In the genomic region with DNA sequence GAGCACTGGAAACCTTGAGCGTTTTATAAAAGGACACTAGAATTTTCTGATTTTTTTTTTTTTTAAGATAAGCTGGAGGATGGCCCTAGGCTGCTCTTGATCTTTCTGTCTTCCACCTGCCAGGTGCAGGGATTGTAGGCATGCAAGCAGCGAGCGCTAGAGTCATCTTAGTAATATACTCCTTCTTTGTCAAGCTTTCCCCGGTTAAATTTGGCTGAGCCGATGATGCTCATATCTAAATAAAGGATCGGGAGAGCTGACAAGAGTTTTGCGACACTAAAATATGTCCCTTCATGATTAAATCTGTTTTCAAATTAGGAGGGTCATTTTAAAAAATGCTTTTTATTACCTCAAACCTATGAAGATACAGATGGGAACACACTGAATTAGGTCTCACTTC, we compare ENCODE assay signal across 29 mouse cellular contexts.
A peak's percentile ranks its signal among the peaks of the same experiment; 100 is the strongest.
DNase-seq lines count a peak whose midpoint lies in the region; ATAC-seq and TF ChIP-seq lines count a peak whose summit lies in the region.
"Had no signal": no experiment of that assay in that cellular context is flagged by ENCODE, and none has a peak within 500 bp of the region (broad histone marks: within the 10 kb centered on the region; RNA-seq: fewer than 3 reads in every experiment).

No protein-coding gene starts in this region.

- H3ac ChIP-seq in myocyte (ENCODE audit: control insufficient read depth, insufficient read length), result no peak overlapping the region

- no peaks in the 10 kb centered on the region for H3K9me3 ChIP-seq in forebrain, postnatal 0 days (ENCODE audit: low read length)
- H3K9me3 ChIP-seq in forebrain, embryonic 15.5 days, result no peaks in the 10 kb centered on the region
- no peaks in the 10 kb centered on the region for H3K9me3 ChIP-seq in heart, embryonic 13.5 days
- H3K9me3 ChIP-seq: embryonic facial prominence, embryonic 12.5 days; hindbrain, embryonic 13.5 days; neural tube, embryonic 15.5 days had no signal

- 75% methylated on average over 7 of the region's 7 CpGs for WGBS in forebrain, postnatal 0 days
- WGBS in forebrain, embryonic 15.5 days, result 93% methylated on average over 7 of the region's 7 CpGs
- WGBS in heart, embryonic 13.5 days, result 88% methylated on average over 7 of the region's 7 CpGs

- no peak overlapping the region for H3K4me2 ChIP-seq in forebrain, postnatal 0 days (ENCODE audit: low read depth)
- H3K4me2 ChIP-seq in forebrain, embryonic 15.5 days (replicated peaks), result no peak overlapping the region
- no peak overlapping the region for H3K4me2 ChIP-seq in heart, embryonic 13.5 days
- H3K4me2 ChIP-seq in myocyte (ENCODE audit: low read depth), result peak overlapping the region; percentile 65
- H3K4me2 ChIP-seq: embryonic facial prominence, embryonic 12.5 days; heart, embryonic 12.5 days; hindbrain, embryonic 13.5 days; lung, embryonic 14.5 days; neural tube, embryonic 15.5 days had no signal

- ATAC-seq in forebrain, postnatal 0 days, result no peak
- ATAC-seq in forebrain, embryonic 15.5 days (replicated peaks), result no peak
- no peak for ATAC-seq in heart, embryonic 13.5 days (ENCODE audit: extremely low read depth, insufficient number of reproducible peaks, low FRiP score, low TSS enrichment)
- ATAC-seq: activated CD4-positive, CD25-positive, alpha-beta regulatory T cell, adult 4 months; forebrain, embryonic 14.5 days; intestine, embryonic 16.5 days had no signal

- TF ChIP-seq POLR2A in myocyte (IDR thresholded peaks at IDR 0.05; ENCODE audit: insufficient read length, low read depth), result no peak

- no peak overlapping the region for H3K27ac ChIP-seq in forebrain, postnatal 0 days (ENCODE audit: low read depth, low read length)
- H3K27ac ChIP-seq in forebrain, embryonic 15.5 days (replicated peaks), result no peak overlapping the region
- H3K27ac ChIP-seq in heart, embryonic 13.5 days (replicated peaks), result peak overlapping the region; percentile 90; the same call in 1 of the 2 replicates
- peak overlapping the region; percentile 92 for H3K27ac ChIP-seq in left cerebral cortex, adult 2 months
- H3K27ac ChIP-seq: embryonic facial prominence, embryonic 12.5 days; hindbrain, embryonic 13.5 days; kidney, postnatal 0 days; liver, embryonic 14.5 days; neural tube, embryonic 15.5 days had no signal

- H3K9ac ChIP-seq in forebrain, postnatal 0 days, result 0 out of 2 replicates have a peak overlapping the region, but pooled peaks have one; percentile 6
- H3K9ac ChIP-seq in forebrain, embryonic 15.5 days (replicated peaks), result no peak overlapping the region
- 0 out of 2 replicates have a peak overlapping the region, but pooled peaks have one; percentile 21 for H3K9ac ChIP-seq in heart, embryonic 13.5 days
- H3K9ac ChIP-seq: embryonic facial prominence, embryonic 12.5 days; heart, embryonic 12.5 days; hindbrain, embryonic 13.5 days; liver, embryonic 14.5 days; lung, embryonic 14.5 days; neural tube, embryonic 15.5 days had no signal

- no peak overlapping the region for H3K4me3 ChIP-seq in forebrain, postnatal 0 days (ENCODE audit: low read depth, low read length)
- no peak overlapping the region for H3K4me3 ChIP-seq in forebrain, embryonic 15.5 days
- no peak overlapping the region for H3K4me3 ChIP-seq in heart, embryonic 13.5 days
- peak overlapping the region; percentile 16; the same call in 1 of the 2 replicates for H3K4me3 ChIP-seq in left cerebral cortex, adult 2 months
- H3K4me3 ChIP-seq in myocyte, result no peak overlapping the region
- H3K4me3 ChIP-seq: embryonic facial prominence, embryonic 12.5 days; heart, embryonic 12.5 days; hindbrain, embryonic 13.5 days; neural tube, embryonic 15.5 days had no signal

- H3K79me2 ChIP-seq in myocyte (ENCODE audit: control insufficient read depth, insufficient read depth), result peaks cover 84% of the 10 kb centered on the region

- H3K36me3 ChIP-seq in forebrain, postnatal 0 days (ENCODE audit: insufficient read depth), result no peaks in the 10 kb centered on the region
- H3K36me3 ChIP-seq in forebrain, embryonic 15.5 days, result no peaks in the 10 kb centered on the region
- no peaks in the 10 kb centered on the region for H3K36me3 ChIP-seq in heart, embryonic 13.5 days
- H3K36me3 ChIP-seq in myocyte (ENCODE audit: control insufficient read depth, insufficient read depth), result no peaks in the 10 kb centered on the region
- H3K36me3 ChIP-seq: embryonic facial prominence, embryonic 12.5 days; heart, embryonic 12.5 days; hindbrain, embryonic 13.5 days; neural tube, embryonic 15.5 days had no signal

- TF ChIP-seq CTCF in forebrain, postnatal 0 days (IDR thresholded peaks at IDR 0.05; ENCODE audit: low read depth), result no peak
- no peak; the same call in 1 of the 2 replicates for TF ChIP-seq CTCF in left cerebral cortex, adult 2 months (IDR thresholded peaks at IDR 0.05)

- no peaks in the 10 kb centered on the region for H3K4me1 ChIP-seq in forebrain, postnatal 0 days (ENCODE audit: insufficient read depth)
- no peaks in the 10 kb centered on the region for H3K4me1 ChIP-seq in forebrain, embryonic 15.5 days
- peaks cover 60% of the 10 kb centered on the region for H3K4me1 ChIP-seq in heart, embryonic 13.5 days

- H3K27me3 ChIP-seq in forebrain, postnatal 0 days (ENCODE audit: insufficient read depth, low read length), result no peaks in the 10 kb centered on the region
- no peaks in the 10 kb centered on the region for H3K27me3 ChIP-seq in forebrain, embryonic 15.5 days
- H3K27me3 ChIP-seq in heart, embryonic 13.5 days (replicated peaks), result no peaks in the 10 kb centered on the region
- no peaks in the 10 kb centered on the region for H3K27me3 ChIP-seq in myocyte (ENCODE audit: control insufficient read depth, insufficient read depth, insufficient read length)
- H3K27me3 ChIP-seq: CH12.LX; heart, embryonic 12.5 days; hindbrain, embryonic 13.5 days; neural tube, embryonic 15.5 days had no signal

- DNase-seq in forebrain, postnatal 0 days, result peak; percentile 21
- no peak for DNase-seq in heart, adult 8-10 months (ENCODE audit: low spot score)
- DNase-seq in left cerebral cortex, adult 2 months (ENCODE audit: extremely low spot score in 1 of 2, low spot score in 2 of 2), result no peak
- DNase-seq in left cerebral cortex, adult 11 months (ENCODE audit: low spot score), result no peak
- DNase-seq in urinary bladder, postnatal 25 days (ENCODE audit: low spot score), result no peak
- DNase-seq: adrenal gland, adult 2 months; cerebellum, adult 8-10 months; cerebellum, postnatal 25 days; gastrocnemius, postnatal 25 days; kidney, adult 8-10 months; liver; lung, embryonic 14.5 days; lung, postnatal 14 days; midbrain, embryonic 14.5 days; right cerebral cortex, postnatal 4 days; thymus, postnatal 4 days had no signal

- intact Hi-C loops in left cerebral cortex, adult 2 months (cut with DNase I), result loop anchor here (2.0 kb wide), 1 partner anchor 69 kb away; a partner anchor contains a TSS

TF ChIP-seq in myocyte, 11 proteins besides CTCF, POLR2A, EP300 and RAD21:
- TF ChIP-seq SRF (IDR thresholded peaks at IDR 0.05; ENCODE audit: control insufficient read depth, insufficient read length, low read depth) (no peak), MYOG (IDR thresholded peaks at IDR 0.05; ENCODE audit: control insufficient read depth in 1 of 3, insufficient read depth in 1 of 3, insufficient read length in 2 of 3, low read depth in 2 of 3) (no peak), USF1 (IDR thresholded peaks at IDR 0.05; ENCODE audit: low read depth) (no peak), MAX (IDR thresholded peaks at IDR 0.05; ENCODE audit: low read depth) (no peak), MYOD1 (IDR thresholded peaks at IDR 0.05; ENCODE audit: control insufficient read depth in 1 of 3, insufficient read length in 2 of 3, low read depth in 2 of 3) (no peak), REST (IDR thresholded peaks at IDR 0.05; ENCODE audit: insufficient read depth, insufficient read length) (no peak), POLR2AphosphoS2 (IDR thresholded peaks at IDR 0.05; ENCODE audit: insufficient read length, low read depth) (no peak), TCF3 (IDR thresholded peaks at IDR 0.05; ENCODE audit: insufficient read length, low read depth) (no peak), TCF12 (IDR thresholded peaks at IDR 0.05; ENCODE audit: insufficient read depth, poor library complexity, severe bottlenecking) (no peak), E2F4 (IDR thresholded peaks at IDR 0.05; ENCODE audit: insufficient read depth) (no peak), CEBPB (IDR thresholded peaks at IDR 0.05; ENCODE audit: insufficient read depth, poor library complexity, severe bottlenecking) (no peak)

Comparison
In these comparisons a context has a peak if more than half of its experiments do, and no peak if none do; other contexts are left out.
1. H3K27ac ChIP-seq: peak in heart, embryonic 13.5 days (single experiment) and left cerebral cortex, adult 2 months (single experiment); none in forebrain, postnatal 0 days (single experiment) and forebrain, embryonic 15.5 days (single experiment).